Mouse (Mus musculus) erythroblast, embryonic 14.5 days (primary cell): ENCODE results near the gene F5.

ENCODE experiments used
- GATA1 ChIP-seq: IDR thresholded peaks from 2 replicates; pipeline ENCODE4 v1.6.1; 2012; ENCODE audit warnings: low read length, inconsistent platforms, mixed read lengths
- TAL1 ChIP-seq: IDR thresholded peaks from 3 replicates; pipeline ENCODE4 v1.6.1; 2012; ENCODE audit warnings: low read length, inconsistent platforms, mixed read lengths

GRCm38 (mm10) chr1:164114280-164114679 lies 37.4 kb upstream of the F5 start:
- TF ChIP-seq GATA1: no peak
- TF ChIP-seq TAL1: no peak
